8 mouse cellular contexts compared by ENCODE assay signal in the genomic region with DNA sequence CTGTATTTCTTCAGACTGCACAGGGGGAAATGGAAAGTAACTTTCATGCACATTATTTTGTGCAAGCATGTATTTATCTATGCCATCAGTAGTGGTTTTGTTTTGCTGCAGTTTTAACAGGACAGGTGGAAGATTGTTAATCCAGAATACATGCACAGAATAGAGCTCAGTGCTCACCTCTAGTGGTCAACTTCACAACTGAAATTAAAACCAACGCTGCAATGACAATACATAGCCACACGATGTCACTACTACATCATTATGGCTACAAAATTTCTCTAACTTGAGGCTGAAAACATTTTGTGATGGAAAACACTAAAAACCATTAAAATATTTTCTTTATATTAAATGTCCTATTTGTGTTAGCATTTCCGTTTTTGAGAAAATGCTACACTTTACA. TPM values are rescaled to one million over a fixed set of nuclear protein-coding genes. Genes with fewer than 3 reads are reported as not detected.
A peak's percentile ranks its signal among the peaks of the same experiment; 100 is the strongest.
DNase-seq lines count a peak whose midpoint lies in the region; ATAC-seq and TF ChIP-seq lines count a peak whose summit lies in the region.

No protein-coding gene starts in this region.

- no peak overlapping the region for H3K4me3 ChIP-seq in kidney, embryonic 15.5 days (replicated peaks)
- no peak overlapping the region for H3K4me3 ChIP-seq in ES-E14 (ENCODE audit: insufficient read depth in 1 of 2, low read depth in 1 of 2, low read length in 2 of 2, poor library complexity in 1 of 2, severe bottlenecking in 1 of 2)

- in situ Hi-C loops in ES-E14 (cut with MboI; ENCODE audit: low sequenced_read_pairs in 2 of 2, unreplicated experiment in 2 of 2), result loop anchor here (10.0 to 25.0 kb wide), 2 partner anchors 112 to 115 kb away; a partner anchor contains a TSS

- peak; percentile 27 for DNase-seq in kidney, adult 18-20 months
- peak; percentile 22 for DNase-seq in ES-E14 (ENCODE audit: low read depth, low spot score)
- DNase-seq in c-Kit-positive CD71-positive TER-119-positive erythroid progenitor cells, embryonic 14.5 days (ENCODE audit: low spot score), result peak; percentile 25
- peak; percentile 11 to 71 for DNase-seq in left cerebral cortex, adult 9 months (ENCODE audit: low spot score in 2 of 2)
- DNase-seq in retina, adult 2 months (ENCODE audit: low read depth, low spot score), result peak; percentile 34
- no peak for DNase-seq in gastrocnemius, postnatal 14 days

- no peak overlapping the region for H3K4me2 ChIP-seq in kidney, embryonic 15.5 days

- no peaks in the 10 kb centered on the region for H3K36me3 ChIP-seq in kidney, embryonic 15.5 days
- H3K36me3 ChIP-seq in ES-E14 (ENCODE audit: control insufficient read depth, insufficient read depth, low read length, poor library complexity, severe bottlenecking), result no peaks in the 10 kb centered on the region

- H3K4me1 ChIP-seq in kidney, embryonic 15.5 days, result no peaks in the 10 kb centered on the region
- no peaks in the 10 kb centered on the region for H3K4me1 ChIP-seq in ES-E14 (ENCODE audit: control insufficient read depth in 2 of 2, insufficient read depth in 2 of 2, low read length in 2 of 2, poor library complexity in 1 of 2)

- ATAC-seq in kidney, embryonic 15.5 days (replicated peaks; ENCODE audit: low FRiP score), result no peak
- peak; percentile 95 for ATAC-seq in granulocyte monocyte progenitor cell, adult 5-6 weeks (replicated peaks; ENCODE audit: poor library complexity, severe bottlenecking)

- intact Hi-C loops in gastrocnemius, postnatal 14 days (cut with DNase I; ENCODE audit: low total_unique reads), result no loop called here

- H3K9ac ChIP-seq in kidney, embryonic 15.5 days, result no peak overlapping the region
- no peak overlapping the region for H3K9ac ChIP-seq in ES-E14 (ENCODE audit: insufficient read depth, low read depth, low read length, poor library complexity, severe bottlenecking)

- no peaks in the 10 kb centered on the region for H3K9me3 ChIP-seq in kidney, embryonic 15.5 days (replicated peaks)
- no peaks in the 10 kb centered on the region for H3K9me3 ChIP-seq in ES-E14 (ENCODE audit: control insufficient read depth, insufficient read depth, low read depth, low read length)

- H3K27ac ChIP-seq in kidney, embryonic 15.5 days, result no peak overlapping the region
- H3K27ac ChIP-seq in ES-E14 (ENCODE audit: insufficient read depth, low read depth, low read length, poor library complexity, severe bottlenecking), result no peak overlapping the region

- H3K27me3 ChIP-seq in kidney, embryonic 15.5 days, result peaks cover 33% of the 10 kb centered on the region

- 5% methylated on average over 3 of the region's 3 CpGs for WGBS in kidney, embryonic 15.5 days

TF ChIP-seq in ES-E14, 5 proteins besides CTCF, POLR2A, EP300 and RAD21:
- TF ChIP-seq CHD2 (IDR thresholded peaks at IDR 0.05; ENCODE audit: low read depth, low read length) (no peak), ZC3H11A (IDR thresholded peaks at IDR 0.05; ENCODE audit: borderline replicate concordance, low read depth, low read length) (peak; percentile 85), ZNF384 (IDR thresholded peaks at IDR 0.05; ENCODE audit: low read depth, low read length) (no peak), HCFC1 (IDR thresholded peaks at IDR 0.05; ENCODE audit: borderline replicate concordance, insufficient read depth, low read length) (no peak), MAFK (IDR thresholded peaks at IDR 0.05; ENCODE audit: insufficient read depth, low read depth, low read length) (no peak)

RNA-seq across cellular contexts. Expression of a gene that starts 3.6 kb away (rescaled TPM):
- 0.03 TPM in 1 of 2 replicates, not detected in the other for polyA plus RNA-seq in kidney, embryonic 15.5 days (2015; fragmentation: Nextera tagmentation; extraction: Ambion mirVana)
- not detected in 2 replicates for total RNA-seq in ES-E14 (2012; rRNA removed)
- not detected in 2 replicates for total RNA-seq in granulocyte monocyte progenitor cell, adult 5-6 weeks (2014; fragmentation: Nextera tagmentation)
- not detected in 2 replicates for total RNA-seq in granulocyte monocyte progenitor cell, adult 5-6 weeks (2017)
- under 1 TPM in 1 of 2 experiments, not detected in 1; 0.02 TPM for total RNA-seq in gastrocnemius, postnatal 14 days (2021)

RNA-seq across cellular contexts. Expression of a gene that starts 26.3 kb away (rescaled TPM):
- polyA plus RNA-seq in kidney, embryonic 15.5 days (2015; fragmentation: Nextera tagmentation; extraction: Ambion mirVana), result 23.5 and 27.2 TPM in 2 replicates
- 10.1 and 10.6 TPM in 2 replicates for total RNA-seq in ES-E14 (2012; rRNA removed)
- total RNA-seq in granulocyte monocyte progenitor cell, adult 5-6 weeks (2014; fragmentation: Nextera tagmentation), result 5.0 and 7.4 TPM in 2 replicates
- total RNA-seq in granulocyte monocyte progenitor cell, adult 5-6 weeks (2017), result 17.0 and 20.7 TPM in 2 replicates
- total RNA-seq in gastrocnemius, postnatal 14 days (2021), result 1 to 10 TPM; 3.0 to 3.3 TPM
